Mouse (Mus musculus) heart, embryonic 10.5 days (tissue): ENCODE data around the gene RPS10-NUDT3. TPM values are rescaled to one million over a fixed set of nuclear protein-coding genes. Genes with fewer than 3 reads are reported as not detected.
A peak's percentile ranks its signal among the peaks of the same experiment; 100 is the strongest.
"Not testable (repeated sequence)": the region's sequence is repeated elsewhere in the genome, so short reads cannot be mapped to it uniquely, and the experiment has no call there.

Experiments
- DNase-seq: peaks from one replicate; pipeline ENCODE4 v3.0.0-alpha.2; 2017; ENCODE audit warnings: low spot score
- H3K27ac ChIP-seq: fragments of 300-500 bp; sonication (generic); 2 replicates; pipeline ENCODE4 v1.5.1; 2016; ENCODE audit warnings: mild to moderate bottlenecking
- H3K27me3 ChIP-seq: fragments of 300-500 bp; sonication (generic); 2 replicates; pipeline ENCODE4 v1.6.1; 2016; ENCODE audit warnings: mild to moderate bottlenecking; ENCODE audit not compliant: poor library complexity, insufficient read depth, severe bottlenecking
- H3K36me3 ChIP-seq: fragments of 300-500 bp; sonication (generic); 2 replicates; pipeline ENCODE4 v1.6.1; 2016; ENCODE audit warnings: mild to moderate bottlenecking, moderate library complexity
- H3K4me1 ChIP-seq: fragments of 300-500 bp; sonication (generic); 2 replicates; pipeline ENCODE4 v1.6.1; 2016; ENCODE audit warnings: mild to moderate bottlenecking
- H3K4me3 ChIP-seq: fragments of 300-500 bp; sonication (generic); 2 replicates; pipeline ENCODE4 v1.5.1; 2016; ENCODE audit warnings: mild to moderate bottlenecking, moderate library complexity
- H3K9me3 ChIP-seq: fragments of 300-500 bp; sonication (generic); 2 replicates; pipeline ENCODE4 v1.6.1; 2016; ENCODE audit warnings: mild to moderate bottlenecking, moderate library complexity
- WGBS: fragments of 180-500 bp; shearing (Covaris S2); methylation state at CpG from one replicate; pipeline ENCODE4 v1.1.7; 2016; 5-methylcytosine and 5-hydroxymethylcytosine counted together
- polyA plus RNA-seq: library from polyadenylated mRNA; unstranded; fragments of >200 nt; fragmentation: Nextera tagmentation; extraction: Ambion mirVana; gene quantifications from 2 replicates; pipeline ENCODE4 v1.2.1, GENCODE M21; 2016

Gene RPS10-NUDT3
- polyA plus RNA-seq, 1 experiment from 2014 or later, result not detected

DNA sequence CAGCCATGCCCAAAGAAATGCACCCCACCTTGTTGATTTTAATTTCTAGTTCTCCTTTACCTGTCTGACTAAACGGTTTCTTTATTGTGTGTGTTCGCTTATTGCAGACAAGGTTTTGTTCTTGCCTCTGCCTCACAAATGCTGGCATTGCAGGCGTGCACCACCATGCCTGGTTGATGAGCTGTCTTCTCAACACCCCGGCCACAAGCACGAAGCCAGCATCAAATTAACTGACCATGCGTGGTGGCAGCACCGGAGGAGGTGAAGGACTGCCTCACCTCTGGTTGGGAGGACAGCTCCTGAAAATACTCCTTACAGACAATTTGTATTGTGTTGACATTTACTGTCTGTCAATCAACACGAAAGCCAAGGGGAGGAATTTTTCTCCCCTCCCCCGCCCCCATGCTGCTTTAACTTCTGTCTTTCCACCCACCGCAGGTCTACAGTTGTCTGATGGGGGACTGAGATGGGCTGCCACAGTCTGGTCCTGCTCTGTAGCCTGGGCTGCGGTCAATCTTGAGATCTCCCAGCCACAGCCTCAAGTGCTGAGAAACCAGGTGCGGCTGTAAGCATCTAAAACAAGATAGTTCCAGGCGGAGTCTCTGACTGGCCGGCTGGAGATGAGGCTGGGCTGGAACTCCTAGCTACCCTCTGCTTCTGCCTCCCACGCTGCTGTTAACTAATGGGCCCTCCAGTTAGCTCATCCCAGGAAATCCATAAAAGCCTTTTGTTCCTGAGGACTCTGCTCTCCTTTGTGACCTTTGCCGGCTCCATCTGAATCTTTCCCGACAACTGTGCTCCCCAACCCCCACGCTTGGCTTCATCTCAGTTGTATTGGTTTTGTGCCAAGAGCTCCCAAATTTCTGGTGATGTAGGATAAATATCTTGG, 1.4 kb upstream of the RPS10-NUDT3 start, which contains the start of gene Rps10:
Gene Rps10, minus strand, starts transcription at position 538 of the 889 bp plus-strand sequence.
- peak within 1 kb of the TSS; percentile 98 for H3K4me3 ChIP-seq
- H3K4me1 ChIP-seq, result peaks cover 46% of the 10 kb centered on the region
- no peaks in the 10 kb centered on the region for H3K9me3 ChIP-seq
- peak within 1 kb of the TSS; percentile 97 for H3K27ac ChIP-seq
- H3K36me3 ChIP-seq, result peaks cover 28% of the 10 kb centered on the region
- no peaks in the 10 kb centered on the region for H3K27me3 ChIP-seq
- WGBS, result 39% methylated on average over 18 of the region's 18 CpGs
- DNase-seq, result no peak

DNA sequence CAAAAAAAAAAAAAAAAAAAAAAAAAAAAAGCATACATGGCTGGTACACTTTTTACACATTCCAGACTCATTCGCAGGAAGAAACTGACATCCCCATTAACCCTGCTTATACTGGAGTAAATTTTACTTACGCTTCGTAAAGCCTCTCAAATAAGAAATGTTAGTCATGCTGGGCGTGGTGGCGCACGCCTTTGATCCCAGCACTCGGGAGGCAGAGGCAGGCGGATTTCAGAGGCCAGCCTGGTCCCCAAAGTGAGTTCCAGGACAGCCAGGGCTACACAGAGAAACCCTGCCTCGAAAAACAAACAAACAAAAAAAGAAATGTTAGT, 517 bp upstream of the RPS10-NUDT3 start:
- Histone ChIP-seq H3K4me3 (peak overlapping the region; percentile 98), H3K36me3 (peaks cover 36% of the 10 kb centered on the region), H3K27ac (peak overlapping the region; percentile 97), H3K4me1 (peaks cover 46% of the 10 kb centered on the region)
- not testable (repeated sequence) for DNase-seq, H3K9me3 ChIP-seq, H3K27me3 ChIP-seq
- 45% methylated on average over 9 of the region's 9 CpGs for WGBS

DNA sequence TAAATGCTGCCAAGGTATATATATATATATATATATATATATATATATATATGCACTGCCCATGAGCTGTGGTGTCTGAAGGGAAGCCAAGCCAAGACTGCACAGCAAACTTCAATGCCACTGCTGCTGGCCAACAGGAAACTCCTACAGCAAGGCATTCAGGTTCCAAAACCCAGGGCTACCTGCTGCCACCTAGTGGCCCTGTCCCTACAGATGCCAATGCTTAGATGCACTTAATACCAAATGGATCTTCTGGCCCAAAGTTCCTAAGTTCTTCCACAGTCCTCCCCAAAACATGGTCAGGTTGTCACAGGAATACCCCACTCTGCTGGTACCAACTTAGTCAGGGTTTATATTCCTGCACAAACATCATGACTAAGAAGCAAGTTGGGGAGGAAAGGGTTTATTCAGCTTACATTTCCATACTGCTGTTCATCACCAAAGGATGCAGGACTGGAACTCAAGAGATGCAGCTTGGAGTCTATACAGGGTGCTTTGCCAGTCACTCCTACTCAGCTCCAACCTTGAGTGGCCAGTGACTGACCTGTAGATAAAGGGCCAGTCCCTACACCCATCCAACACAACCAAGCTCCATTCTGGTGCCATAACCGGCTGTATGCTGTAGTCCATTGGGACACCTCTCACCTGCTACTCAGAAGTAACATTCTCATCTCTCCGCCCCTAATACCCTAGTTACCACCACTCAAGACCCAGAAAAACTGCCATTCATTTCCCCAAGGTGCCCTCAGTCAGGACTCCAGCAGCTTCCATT, 5.6 kb downstream of the RPS10-NUDT3 start:
- DNase-seq, result peak; percentile 86
- Histone ChIP-seq H3K9me3 (no peaks in the 10 kb centered on the region), H3K4me1 (peaks cover 35% of the 10 kb centered on the region), H3K4me3 (no peak overlapping the region), H3K36me3 (peaks cover 52% of the 10 kb centered on the region), H3K27ac (no peak overlapping the region), H3K27me3 (no peaks in the 10 kb centered on the region)
- WGBS, result 69% methylated on average over 2 of the region's 2 CpGs

DNA sequence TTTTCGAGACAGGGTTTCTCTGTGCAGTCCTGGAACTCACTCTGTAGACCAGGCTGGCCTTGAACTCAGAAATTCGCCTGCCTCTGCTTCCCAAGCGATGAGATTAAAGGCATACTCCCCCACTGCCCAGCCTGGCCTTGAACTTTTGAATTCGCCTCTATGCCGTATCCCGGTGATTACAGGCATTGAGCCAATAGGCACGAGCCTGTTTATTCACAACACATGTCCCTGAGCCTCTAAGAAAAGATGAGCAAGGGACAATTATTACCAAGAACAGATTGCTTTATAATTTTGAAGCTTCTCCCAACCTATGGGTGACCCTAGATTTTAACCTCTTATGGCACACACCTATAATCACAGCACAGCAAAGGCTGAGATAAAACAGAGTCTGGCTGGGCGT, 6.6 kb downstream of the RPS10-NUDT3 start:
- peaks cover 45% of the 10 kb centered on the region for H3K36me3 ChIP-seq
- 92% methylated on average over 8 of the region's 8 CpGs for WGBS
- no peaks in the 10 kb centered on the region for H3K27me3 ChIP-seq
- no peak overlapping the region for H3K27ac ChIP-seq
- H3K4me3 ChIP-seq, result no peak overlapping the region
- H3K4me1 ChIP-seq, result peaks cover 37% of the 10 kb centered on the region
- H3K9me3 ChIP-seq, result no peaks in the 10 kb centered on the region
- DNase-seq, result no peak

DNA sequence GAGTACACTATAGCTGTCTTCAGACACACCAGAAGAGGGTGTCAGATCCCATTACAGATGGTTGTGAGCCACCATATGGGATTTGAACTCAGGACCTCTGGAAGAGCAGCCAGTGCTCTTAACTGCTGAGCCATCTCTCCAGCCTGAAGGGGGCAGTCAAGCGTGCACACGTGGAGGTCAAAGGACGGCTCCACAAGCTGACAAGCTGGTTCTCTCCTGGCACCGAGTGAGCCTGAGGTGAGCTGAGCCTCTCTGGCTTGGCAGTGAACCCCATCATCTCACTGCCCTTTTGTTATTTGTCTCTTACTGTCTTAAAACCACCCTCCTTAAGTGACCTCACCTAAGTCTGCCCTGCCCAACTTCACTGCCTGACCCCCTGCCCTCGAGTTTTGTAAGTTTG, 7.6 kb downstream of the RPS10-NUDT3 start:
- Histone ChIP-seq H3K4me1 (peaks cover 29% of the 10 kb centered on the region), H3K27me3 (no peaks in the 10 kb centered on the region), H3K4me3 (no peak overlapping the region), H3K36me3 (peaks cover 35% of the 10 kb centered on the region), H3K27ac (no peak overlapping the region), H3K9me3 (no peaks in the 10 kb centered on the region)
- no peak for DNase-seq
- WGBS, result 39% methylated on average over 5 of the region's 5 CpGs

DNA sequence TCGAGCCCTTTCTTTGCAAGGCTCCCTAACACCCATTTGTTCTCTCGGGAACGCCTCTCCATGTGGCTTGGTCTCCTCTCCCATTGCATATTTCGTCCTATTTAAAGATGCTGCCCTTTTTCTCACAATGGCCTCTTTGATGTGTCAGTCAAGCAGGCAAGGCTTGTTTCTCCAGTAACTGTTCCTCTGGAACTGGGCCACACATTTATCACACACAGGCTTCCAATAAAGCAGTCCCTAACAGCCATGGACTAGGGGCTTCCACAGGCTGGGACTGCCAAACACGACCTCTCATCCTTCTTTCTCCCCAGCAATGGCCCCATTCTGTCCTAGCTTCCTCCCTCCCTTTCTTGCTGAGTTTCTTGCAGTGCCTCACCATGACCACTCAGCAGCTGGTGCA, 8.3 kb downstream of the RPS10-NUDT3 start:
- Histone ChIP-seq H3K4me1 (peaks cover 21% of the 10 kb centered on the region; the same call in 1 of the 2 replicates), H3K27me3 (no peaks in the 10 kb centered on the region), H3K4me3 (no peak overlapping the region), H3K9me3 (no peaks in the 10 kb centered on the region), H3K27ac (no peak overlapping the region), H3K36me3 (peaks cover 28% of the 10 kb centered on the region)
- DNase-seq, result no peak
- WGBS, result 37% methylated on average over 5 of the region's 5 CpGs

DNA sequence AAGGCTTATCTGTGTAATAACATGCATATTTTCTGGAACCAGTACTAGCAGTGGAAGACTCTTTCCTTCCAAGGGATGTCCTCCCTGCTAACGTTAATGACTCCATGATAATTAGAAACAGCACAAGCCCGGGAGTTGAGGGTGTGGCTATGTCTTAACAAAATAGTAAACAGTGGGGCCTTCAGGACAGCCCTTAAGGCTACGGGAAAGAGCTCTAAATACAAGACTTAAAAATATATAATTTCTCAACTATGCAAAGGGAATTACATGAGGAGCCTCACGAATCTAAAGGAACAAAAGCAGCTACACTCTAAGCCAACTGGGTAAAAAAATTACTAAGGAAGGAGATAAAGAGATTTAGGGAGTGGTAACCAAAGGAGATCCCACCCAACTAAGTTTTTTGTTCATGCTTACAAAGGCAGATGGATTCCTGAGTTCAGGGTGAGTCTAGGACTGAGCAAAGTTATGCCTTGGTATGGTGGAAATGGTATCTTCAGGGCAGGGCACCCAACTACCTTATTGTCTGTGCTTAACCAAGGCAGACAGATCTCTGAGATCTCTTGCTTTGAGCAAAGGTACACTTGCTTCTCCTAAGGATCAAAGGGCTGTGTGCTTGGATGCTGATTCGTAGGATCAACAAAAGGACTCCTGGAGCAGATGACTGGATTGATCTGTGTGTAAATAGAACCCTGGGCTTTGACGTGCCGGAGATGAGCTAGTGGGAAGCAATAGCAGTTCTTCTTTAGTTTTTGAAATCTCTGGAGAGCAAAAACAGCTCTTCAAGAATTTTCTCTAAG, 9.4 kb downstream of the RPS10-NUDT3 start:
- no peak overlapping the region for H3K27ac ChIP-seq
- H3K27me3 ChIP-seq, result no peaks in the 10 kb centered on the region
- H3K9me3 ChIP-seq, result no peaks in the 10 kb centered on the region
- peaks cover 28% of the 10 kb centered on the region for H3K4me1 ChIP-seq
- DNase-seq, result no peak
- H3K36me3 ChIP-seq, result peaks cover 17% of the 10 kb centered on the region
- 62% methylated on average over 7 of the region's 7 CpGs for WGBS
- no peak overlapping the region for H3K4me3 ChIP-seq

DNA sequence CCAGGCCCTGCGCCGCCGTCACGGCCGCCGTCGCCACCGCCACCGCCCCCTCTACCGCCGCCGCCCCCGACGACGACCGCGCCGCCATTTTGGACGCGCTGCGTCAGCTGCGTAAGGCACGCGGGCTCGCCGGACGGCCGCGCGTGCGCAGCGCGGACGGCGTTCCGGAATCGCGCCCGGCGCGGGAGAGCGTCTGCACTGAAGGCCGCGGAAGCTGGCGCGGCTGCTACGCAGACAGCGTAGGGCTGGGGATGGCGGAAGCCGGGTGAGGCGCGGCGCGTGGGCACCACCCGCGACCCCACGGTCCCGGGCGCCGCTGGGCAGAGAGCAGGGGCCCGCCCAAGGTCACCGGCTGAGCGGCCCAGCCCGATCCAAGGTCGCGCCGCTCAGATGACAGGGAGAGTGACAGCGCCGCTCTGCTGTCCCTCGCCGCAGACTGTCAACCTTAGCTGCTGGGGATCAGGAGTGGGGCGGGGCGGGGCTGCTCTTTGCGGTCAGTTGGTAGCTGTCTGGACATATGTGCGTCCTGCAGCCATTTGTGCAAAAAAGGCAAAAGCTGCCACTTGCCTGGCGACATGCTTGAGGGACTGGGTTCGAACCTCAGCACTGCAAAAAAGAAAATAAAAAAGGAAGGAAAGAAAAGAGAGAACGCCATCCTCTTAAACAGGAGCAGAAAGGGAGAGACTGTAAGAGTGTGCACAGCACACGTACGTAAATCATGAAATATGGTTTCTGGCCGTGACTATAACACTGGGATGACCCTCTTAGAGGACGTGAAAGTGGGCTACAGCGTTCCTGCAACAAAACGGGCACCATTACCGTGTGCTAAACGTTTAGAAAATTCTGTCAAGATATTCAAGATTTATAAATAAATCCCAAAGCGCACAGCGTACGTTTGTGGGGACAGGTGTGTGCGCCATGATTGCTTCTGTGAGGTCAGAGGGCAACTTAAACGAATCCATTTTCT, 11.4 kb downstream of the RPS10-NUDT3 start, which contains the start of gene Nudt3:
Gene Nudt3, minus strand, starts transcription at position 136 of the 967 bp plus-strand sequence.
- 8% methylated on average over 91 of the region's 91 CpGs for WGBS

DNA sequence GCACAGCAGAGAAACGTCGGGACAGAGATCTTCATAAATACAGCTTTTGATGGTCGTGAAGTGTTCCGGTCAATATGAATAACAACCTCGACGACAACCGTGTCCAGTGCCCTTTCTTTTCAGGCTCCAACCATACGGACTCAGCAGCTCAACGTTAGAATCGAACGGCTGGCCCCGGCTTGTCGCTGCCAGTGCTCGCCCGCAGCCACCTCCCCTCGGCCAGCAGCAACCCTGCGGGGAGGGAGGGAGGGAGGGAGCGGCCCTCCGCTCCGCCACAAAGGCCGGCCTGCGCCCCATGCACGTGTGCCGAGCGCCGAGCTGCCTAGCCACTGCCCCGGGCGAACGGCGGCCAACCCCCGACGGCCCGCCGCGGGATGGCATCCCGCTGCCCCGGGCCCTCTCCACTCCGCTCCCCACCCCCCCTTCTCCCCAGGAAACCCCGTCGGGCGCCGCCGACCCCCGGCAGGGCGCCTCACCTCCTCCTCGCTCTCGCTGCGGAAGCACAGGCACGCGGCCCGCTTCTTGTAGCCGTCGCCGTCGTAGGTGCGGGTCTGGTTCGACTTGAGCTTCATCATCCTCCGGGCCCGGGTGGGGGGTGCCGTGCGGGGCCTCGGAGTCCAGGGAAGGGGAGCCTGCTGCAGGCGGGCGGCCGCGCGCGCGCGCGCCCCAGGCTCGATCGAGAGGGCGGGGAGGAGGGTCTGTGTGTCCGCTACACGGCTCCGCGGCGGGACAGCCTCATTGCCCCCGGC, 12.2 kb downstream of the RPS10-NUDT3 start:
- peak overlapping the region; percentile 99 for H3K4me3 ChIP-seq
- DNase-seq, result peak; percentile 84
- H3K4me1 ChIP-seq, result peaks cover 44% of the 10 kb centered on the region
- H3K27ac ChIP-seq, result peak overlapping the region; percentile 100
- peaks cover 13% of the 10 kb centered on the region for H3K36me3 ChIP-seq
- WGBS, result under 1% methylated on average over 77 of the region's 80 CpGs
- H3K27me3 ChIP-seq, result no peaks in the 10 kb centered on the region
- H3K9me3 ChIP-seq, result peaks cover 2% of the 10 kb centered on the region; the same call in 1 of the 2 replicates

More for the DNA sequence above, 11.4 kb downstream of the RPS10-NUDT3 start, which contains the start of gene Nudt3:
- peak; percentile 94 for DNase-seq
- Histone ChIP-seq H3K9me3 (no peaks in the 10 kb centered on the region), H3K27me3 (no peaks in the 10 kb centered on the region), H3K27ac (peak within 1 kb of the TSS; percentile 100), H3K36me3 (peaks cover 8% of the 10 kb centered on the region), H3K4me1 (peaks cover 40% of the 10 kb centered on the region), H3K4me3 (peak within 1 kb of the TSS; percentile 99)

DNA sequence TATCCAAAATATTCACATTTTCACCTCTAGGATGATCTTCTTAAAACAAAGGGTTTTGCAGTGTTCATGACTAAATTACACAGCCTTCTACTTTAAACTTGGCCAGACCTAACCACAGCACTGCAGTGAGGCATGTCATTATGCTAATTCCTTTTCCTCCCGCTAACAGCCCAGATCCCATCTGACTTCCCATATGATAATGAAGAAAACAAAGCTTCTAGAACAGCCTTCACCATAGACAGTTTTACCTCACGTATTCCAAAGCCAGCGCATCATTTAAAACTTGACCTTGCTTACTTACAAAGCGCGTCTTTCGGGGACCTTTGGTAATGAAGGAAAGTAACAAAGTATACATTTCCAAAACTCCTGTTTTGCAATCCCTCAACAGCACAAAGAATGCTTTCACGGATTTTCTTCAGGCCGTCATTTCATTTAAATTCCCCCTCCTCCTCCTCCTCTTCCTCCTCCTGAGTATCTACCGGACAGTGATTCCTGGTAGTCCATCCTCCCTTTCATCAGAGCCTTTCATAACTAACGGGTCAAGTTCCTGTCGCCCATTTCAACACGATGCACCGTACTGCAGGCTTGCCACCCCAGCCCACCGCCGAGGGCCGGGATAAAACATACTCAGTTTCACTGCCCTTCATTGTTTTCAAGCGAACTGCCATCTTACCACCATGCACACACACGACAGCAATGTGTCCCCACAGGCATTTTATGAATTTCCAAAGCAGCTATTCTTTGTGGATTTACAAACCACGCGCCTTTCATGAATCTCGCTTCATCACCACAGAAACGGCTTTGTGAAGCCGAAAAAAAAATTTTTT, 13.1 kb downstream of the RPS10-NUDT3 start:
- WGBS, result 4% methylated on average over 23 of the region's 23 CpGs
- H3K4me3 ChIP-seq, result peak overlapping the region; percentile 99
- H3K27ac ChIP-seq, result peak overlapping the region; percentile 100
- no peak for DNase-seq
- peaks cover 44% of the 10 kb centered on the region for H3K4me1 ChIP-seq
- no peaks in the 10 kb centered on the region for H3K27me3 ChIP-seq
- peaks cover 22% of the 10 kb centered on the region for H3K36me3 ChIP-seq
- peaks cover 8% of the 10 kb centered on the region for H3K9me3 ChIP-seq
